Mouse (Mus musculus) kidney, postnatal 4 days (tissue): ENCODE measurements around the gene Ccdc162.
A peak's percentile ranks its signal among the peaks of the same experiment; 100 is the strongest.

Source experiments
- DNase-seq, 2 experiments: peaks; one replicate each; pipeline ENCODE4 v3.0.0; 2021; ENCODE audit warnings: mixed read lengths in 2 of 2

The Ccdc162 gene

DNA sequence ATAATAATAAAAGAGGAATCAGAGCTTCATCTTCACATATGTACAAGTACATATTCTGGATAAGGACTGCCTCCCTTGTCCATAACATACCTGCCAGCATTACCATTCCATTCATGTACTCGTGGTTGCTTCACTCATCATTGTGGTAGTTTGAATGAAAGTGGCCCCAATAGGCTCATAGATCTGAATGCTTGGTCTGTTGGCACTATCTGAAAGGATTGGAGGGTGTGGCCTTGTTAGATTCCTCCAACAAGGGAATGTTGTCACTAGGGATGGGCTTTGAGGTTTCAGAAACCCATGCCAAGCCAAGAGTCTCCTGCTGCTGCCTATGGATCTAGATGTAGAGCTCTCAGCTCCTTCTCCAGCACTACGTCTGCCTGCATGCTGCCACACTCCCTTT lies 180.4 kb downstream of the Ccdc162 start:
- no peak for DNase-seq

DNA sequence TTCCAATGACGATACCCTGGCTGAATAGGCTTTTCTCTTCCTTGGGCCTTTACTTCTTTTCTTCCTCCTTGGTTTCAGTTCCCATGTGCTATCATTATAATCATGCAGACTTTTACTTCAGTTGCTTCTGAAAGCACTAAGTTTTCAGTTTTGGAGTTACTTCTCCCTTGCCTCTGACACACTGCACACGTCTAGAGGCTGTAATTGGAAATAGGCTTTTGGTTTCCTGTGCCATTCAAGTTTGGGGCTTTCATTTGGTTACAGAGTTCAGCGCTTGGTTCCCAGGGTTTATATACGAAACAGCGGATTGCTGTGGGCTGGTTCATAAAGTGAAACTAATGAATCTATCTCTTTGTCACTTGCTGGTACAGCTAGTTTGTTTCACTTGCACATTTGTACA lies 186.5 kb downstream of the Ccdc162 start:
- no peak for DNase-seq

- no peak for DNase-seq
Observed at GRCm38 (mm10) chr10:41525696-41526095, 190.7 kb downstream of the Ccdc162 start.

GRCm38 (mm10) chr10:41523386-41523785 lies 193.0 kb downstream of the Ccdc162 start:
- no peak for DNase-seq

- no peak for DNase-seq
Observed at GRCm38 (mm10) chr10:41520410-41520673, 196.1 kb downstream of the Ccdc162 start.

GRCm38 (mm10) chr10:41519640-41520409 lies 196.6 kb downstream of the Ccdc162 start:
- peak; percentile 68 to 82 for DNase-seq

DNA sequence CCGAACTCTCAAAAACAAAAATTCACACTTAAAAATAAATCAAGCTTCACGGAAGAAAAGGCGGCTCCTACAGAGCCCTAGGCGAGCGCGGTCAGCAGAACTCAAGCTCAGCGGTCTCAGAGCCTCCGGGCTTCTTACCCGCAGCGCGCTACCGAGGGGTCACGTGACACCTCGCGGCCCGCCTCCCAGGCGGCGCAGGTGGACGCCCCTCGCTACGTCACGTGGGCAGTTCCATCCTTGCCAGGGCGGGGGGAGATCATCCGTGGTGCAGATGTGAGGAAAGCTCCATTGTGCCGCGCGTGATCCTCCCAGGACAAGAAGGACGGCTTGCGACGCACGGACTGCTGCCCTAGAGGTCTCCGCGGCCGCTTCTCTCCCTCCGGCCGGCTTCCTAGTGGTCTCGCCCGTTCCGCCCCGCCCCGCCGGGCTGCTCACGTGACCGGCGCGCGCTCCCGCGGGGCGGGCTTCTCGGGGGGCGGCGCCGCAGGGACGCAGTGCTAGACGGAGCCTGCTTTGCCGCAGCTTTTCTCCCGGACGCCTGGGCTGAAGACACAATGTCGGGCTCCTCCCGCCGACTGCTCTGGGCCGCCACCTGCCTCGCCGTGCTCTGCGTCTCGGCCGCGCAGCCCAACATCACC lies 197.3 kb downstream of the Ccdc162 start, which contains the start of gene Cd164:
TSS of gene Cd164 (plus strand) at position 434 of the 638 bp plus-strand sequence.
- DNase-seq: peak; percentile 94 to 97

GRCm38 (mm10) chr10:41518508-41518980 lies 197.9 kb downstream of the Ccdc162 start:
- peak; percentile 76 to 87 for DNase-seq

DNA sequence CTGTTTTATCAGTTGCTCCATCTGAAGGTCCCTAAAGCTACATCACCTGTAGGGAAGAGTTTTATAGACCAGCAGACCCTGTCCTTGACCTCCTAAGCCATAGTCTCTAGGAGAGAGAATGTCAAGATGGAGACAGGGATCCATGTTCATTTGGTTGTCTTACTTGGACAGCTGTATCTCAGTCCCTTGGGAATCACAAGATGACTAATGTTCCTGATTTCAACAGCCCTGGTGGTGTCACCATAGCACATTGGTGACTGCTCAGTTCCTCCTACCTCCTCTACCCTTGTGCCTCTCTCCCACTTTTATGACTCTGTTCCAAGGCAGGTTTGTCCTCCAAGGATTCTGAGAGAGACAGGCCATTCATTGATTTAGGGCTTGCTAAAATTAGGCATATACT lies 201.5 kb downstream of the Ccdc162 start:
- no peak for DNase-seq

DNA sequence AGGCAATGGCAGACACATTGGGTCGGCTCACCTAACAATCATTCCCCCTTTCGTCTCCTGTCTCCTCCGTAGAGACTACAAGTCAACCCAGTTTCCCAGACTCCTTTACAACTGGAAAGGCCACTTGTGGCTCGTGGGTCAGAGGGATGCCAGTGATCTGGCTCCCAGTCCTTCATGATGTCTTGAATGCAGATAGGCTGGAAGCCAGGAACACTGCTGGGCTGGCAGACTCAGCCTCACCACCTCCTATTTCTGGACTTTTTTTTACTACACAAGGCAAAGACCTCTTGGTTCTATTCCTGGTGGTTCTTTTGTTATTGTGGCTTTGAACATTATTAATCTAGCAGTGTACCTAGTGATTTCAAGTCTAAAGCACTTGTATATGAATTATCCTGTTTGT lies 202.1 kb downstream of the Ccdc162 start:
- no peak for DNase-seq

DNA sequence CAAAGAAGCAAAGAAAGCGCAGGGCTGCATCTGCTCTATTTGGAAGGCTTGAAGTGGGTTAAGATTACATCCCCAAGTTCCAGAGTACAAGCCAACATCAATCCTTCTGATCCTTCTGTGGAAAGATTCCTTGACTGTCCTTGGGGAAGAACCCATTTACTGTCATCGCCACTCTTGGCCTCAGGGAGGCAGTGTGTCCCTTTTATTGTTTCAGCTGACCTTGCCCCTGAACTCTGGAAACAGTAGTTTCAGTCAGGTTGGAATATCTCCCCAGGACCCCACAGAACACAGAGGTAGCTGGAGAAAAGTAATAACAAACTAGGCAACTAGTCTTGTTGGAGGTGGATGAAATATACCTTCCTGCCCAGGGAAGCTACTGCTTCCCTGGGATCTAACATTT lies 207.3 kb downstream of the Ccdc162 start:
- peak in 1 of 2 experiments; percentile 39 for DNase-seq

DNA sequence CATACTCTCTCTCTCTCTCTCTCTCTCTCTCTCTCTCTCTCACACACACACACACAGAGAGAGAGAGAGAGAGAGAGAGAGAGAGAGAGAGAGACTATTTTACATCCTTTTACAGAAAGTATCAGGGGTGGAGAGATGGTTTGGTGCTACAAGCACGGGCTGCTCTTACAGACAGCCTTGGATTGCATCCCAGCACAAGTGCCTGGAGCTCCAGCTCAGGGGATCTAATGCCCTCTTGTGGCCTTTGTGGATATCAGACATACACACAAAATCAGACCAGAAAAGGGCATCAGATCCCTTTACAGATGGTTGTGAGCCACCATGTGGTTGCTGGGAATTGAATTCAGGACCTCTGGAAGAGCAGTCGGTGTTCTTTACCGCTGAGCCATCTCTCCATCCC lies 211.0 kb downstream of the Ccdc162 start:
- peak; percentile 63 to 75 for DNase-seq

GRCm38 (mm10) chr10:41504996-41505395 lies 211.4 kb downstream of the Ccdc162 start:
- DNase-seq: no peak

- peak in 1 of 2 experiments; percentile 36 for DNase-seq
Observed at GRCm38 (mm10) chr10:41500941-41501340, 215.5 kb downstream of the Ccdc162 start.

DNA sequence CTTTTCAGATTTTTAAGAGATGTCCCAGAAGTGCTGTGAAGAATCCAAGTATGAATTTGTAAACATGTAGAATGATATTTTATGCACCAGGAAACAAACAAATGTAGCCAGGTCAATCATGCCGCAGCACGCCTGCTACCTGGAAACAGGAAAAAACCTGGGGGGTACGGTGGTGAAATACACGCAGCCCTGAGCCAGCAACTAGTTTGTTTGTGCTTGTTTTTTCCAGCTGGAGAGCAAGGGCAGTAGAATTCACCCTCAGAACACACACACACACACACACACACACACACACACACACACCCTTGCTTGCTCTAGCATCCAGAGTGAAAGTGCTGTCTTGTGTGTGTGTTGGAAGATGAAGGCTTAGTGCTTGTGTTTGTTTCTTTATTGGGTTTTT lies 225.3 kb downstream of the Ccdc162 start:
- DNase-seq: peak; percentile 35 to 36

DNA sequence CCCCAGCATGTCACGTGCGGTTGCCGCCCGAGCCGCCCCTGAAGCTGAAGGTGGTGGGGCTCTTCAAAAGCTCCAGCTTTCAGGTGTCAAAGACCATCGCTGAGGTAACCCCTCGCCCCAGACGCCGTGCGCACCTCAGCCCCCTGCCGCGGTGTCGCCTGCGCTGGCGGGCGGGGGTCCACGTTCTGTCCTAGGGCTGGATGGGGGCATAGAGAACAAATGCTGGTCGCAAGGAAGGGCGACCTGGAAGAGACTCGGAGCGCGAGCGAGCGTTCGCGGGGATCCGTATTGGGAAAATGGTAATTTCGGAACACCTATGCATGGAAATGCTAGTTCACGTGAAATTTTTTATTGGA lies 225.9 kb downstream of the Ccdc162 start:
- no peak for DNase-seq

DNA sequence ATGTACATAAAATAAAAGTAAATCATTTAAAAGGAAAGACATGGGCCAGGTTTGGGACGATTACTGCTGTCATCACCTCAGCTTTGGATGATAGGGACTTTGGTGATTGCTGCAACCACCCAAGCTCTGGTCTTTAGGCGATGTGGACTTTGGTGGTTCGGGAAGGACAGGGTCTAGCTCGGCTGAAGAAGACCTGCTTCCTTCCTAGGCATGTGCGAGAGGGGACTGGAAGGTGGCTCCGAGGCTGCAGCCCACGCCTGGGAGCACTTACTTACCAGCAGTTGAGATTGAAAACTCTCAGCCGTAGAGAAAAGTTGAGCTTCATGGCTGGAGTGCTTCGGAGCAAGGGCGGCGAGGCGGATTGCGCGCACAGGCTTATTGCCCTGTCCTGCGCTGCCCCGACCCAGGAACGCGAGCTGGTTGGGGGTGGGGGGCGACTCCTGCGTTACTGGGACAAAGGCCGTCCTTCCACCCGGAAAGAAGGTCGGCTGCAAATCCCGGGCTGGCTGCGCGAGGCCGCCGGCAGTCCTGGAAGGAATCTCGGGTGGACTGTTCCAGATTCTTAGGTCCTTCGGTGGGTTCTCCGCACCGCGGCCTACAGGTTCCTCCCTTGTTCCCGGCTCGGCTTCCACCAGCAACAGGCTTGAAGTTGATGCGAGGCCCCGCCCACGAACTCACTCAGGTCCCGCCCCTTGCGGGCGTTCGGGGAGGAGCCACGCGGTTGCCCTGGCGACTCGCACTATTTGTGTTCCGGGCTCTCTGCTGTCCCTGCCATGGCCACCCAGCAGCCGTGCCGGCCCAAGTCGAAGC lies 226.5 kb downstream of the Ccdc162 start, which contains the start of the genes Smpd2 and Ppil6:
TSS of gene Smpd2 (minus strand) at position 662 of the 810 bp plus-strand sequence.
TSS of gene Ppil6 (plus strand) at position 732 of the 810 bp plus-strand sequence.
- peak; percentile 97 to 98 for DNase-seq

GRCm38 (mm10) chr10:41489294-41489693 lies 227.1 kb downstream of the Ccdc162 start:
- DNase-seq: peak in 1 of 2 experiments; percentile 51

DNA sequence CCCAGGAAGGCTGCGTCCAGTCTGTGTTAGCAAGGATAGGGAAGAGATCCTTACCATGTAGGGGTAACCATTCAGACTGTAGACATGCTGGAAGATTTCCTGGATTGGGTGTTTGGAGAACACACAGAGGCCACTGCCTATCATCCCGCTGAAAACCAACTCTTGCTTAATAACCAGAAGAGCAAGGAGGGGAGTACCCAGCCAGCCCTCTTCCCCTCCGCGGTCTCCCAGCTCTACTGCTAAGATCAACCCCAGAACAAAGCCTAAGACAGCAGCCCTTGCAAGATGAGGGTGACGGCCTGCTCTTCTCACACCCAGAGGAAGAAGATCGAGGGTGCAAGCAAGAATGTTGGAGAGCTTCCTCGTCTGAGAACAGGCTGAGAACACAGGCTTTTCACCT lies 227.6 kb downstream of the Ccdc162 start:
- no peak for DNase-seq
